Mouse (Mus musculus): ENCODE data around the gene Pard3b.

The Pard3b gene

DNA sequence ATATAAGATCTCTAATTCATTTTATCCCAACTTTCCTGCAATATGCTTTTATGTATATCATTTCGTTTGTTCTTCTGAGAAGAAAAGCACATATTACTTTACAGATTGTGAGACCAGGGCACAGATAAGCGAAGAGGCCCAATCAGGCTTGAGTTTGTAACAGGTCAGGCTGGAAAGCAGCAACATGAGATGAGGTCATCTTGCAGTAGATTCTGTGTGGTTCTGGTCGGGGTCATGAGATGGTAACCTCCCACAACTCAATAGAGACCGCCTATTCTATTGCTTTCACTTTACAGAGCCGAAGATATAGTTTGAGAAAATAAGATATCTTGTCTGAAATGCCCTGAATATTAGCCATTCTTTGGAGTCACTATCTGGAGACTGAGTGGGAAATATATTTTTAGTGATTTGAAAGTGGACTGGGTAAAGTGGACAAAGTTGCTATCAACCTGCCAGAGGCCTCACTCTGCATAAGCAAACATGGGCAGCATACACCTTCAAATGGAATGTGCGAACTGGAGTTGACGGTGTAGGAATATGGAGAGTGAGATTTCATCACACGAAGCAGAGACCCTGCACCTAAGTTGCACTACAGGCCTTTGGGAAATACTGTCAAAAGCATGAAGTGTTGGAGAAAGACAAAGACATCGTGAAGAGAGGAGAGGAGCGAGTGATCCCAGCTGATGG lies 987.3 kb downstream of the Pard3b start:
- no peak for DNase-seq (ENCODE audit: low read depth in 1 of 2, low spot score in 2 of 2)

DNA sequence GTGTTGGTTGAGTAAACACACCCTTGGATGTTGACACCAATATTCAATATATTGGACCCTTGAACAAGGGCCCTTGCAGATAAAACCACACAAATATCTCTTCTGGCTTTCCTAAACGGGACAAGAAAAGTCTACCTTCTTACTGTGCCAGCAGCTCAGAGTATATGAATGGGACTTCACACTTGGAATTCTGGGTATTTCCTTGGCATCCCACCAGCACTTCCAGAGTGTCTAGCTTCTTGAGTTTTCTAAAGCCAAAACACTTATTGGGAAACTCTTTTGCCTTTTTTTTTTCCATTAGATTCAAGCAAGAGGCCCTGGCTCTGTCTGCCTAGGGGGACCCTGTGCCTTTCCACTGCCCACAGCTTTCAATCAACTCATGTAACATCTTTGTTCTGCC lies 991.3 kb downstream of the Pard3b start:
- no peak for DNase-seq (ENCODE audit: low read depth in 1 of 2, low spot score in 2 of 2)

DNA sequence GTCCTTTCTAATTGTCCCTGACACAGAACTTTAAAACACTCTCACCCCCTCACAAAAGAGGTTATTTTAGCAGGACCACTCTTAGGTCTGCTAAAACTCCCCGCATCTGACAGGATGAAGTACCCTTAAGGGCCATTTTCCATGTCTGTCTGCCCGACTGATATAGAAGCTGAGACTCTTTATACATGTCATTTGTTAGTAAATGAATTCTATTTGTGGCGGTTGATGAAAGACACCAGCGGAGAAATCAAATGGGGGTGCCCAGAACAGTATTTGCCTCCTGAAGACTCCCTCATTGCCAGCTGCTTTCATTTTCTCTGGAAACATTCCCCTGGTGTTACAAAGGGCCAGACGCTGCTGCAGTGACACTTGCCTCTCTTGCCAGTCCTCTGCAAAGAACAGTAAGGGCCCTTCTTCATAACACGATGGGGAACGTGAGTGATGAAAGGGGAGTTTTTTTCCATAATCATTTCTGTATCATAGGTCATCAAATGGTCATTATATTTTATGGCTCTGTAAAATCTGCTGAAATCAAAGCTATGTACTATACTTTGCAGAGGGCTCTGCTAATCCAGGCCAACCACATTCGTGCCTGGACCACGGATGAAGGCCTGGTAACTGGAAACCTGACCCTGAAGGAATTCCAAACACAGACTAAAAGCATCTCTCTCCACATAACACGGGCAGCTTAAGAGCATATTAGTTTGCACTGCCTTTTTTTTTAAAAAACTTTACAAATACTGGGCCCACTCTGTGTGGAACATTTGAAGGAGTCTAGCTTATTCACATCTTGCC lies 993.1 kb downstream of the Pard3b start:
- DNase-seq (ENCODE audit: low read depth in 1 of 2, low spot score in 2 of 2) = no peak

DNA sequence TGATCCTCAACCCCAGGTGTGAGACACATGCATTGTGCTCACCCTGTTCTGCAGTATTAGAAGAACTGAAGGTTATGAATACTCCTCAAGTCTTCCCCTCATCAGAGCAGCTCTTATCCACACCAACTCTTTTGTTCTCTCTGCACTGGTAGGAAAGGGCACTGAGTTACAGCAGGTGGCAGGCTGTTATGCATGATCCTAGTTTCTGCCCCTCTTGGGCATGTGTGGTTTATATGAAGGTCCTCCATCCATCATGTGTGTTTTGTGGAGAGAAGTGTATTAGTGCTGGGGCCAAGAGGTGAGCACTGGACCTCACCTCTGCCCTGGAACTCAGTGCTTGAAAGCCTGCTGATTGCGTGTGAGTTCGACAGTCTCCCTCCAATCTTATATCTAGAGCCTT lies 994.3 kb downstream of the Pard3b start:
- DNase-seq (ENCODE audit: low read depth in 1 of 2, low spot score in 2 of 2) = no peak

DNA sequence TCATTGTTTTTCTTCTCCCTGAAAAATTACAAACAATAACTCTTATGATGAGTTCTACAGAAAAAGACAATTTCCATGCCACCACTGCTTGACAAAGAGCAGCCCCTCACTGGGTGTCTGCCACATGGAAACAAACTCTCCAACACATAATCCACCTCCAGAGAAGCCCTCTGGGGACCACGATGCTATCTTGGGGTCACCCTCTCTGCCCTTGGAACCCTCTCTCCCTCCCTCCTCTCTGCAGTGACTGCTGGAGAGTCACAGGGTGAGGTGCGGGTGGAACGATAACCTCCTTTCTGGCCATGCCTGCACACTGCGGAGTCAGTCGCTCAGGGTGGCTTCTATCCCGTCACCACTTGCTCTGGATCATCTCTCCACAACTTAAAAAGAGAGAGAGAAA lies 996.6 kb downstream of the Pard3b start:
- DNase-seq (ENCODE audit: low read depth in 1 of 2, low spot score in 2 of 2) = no peak

DNA sequence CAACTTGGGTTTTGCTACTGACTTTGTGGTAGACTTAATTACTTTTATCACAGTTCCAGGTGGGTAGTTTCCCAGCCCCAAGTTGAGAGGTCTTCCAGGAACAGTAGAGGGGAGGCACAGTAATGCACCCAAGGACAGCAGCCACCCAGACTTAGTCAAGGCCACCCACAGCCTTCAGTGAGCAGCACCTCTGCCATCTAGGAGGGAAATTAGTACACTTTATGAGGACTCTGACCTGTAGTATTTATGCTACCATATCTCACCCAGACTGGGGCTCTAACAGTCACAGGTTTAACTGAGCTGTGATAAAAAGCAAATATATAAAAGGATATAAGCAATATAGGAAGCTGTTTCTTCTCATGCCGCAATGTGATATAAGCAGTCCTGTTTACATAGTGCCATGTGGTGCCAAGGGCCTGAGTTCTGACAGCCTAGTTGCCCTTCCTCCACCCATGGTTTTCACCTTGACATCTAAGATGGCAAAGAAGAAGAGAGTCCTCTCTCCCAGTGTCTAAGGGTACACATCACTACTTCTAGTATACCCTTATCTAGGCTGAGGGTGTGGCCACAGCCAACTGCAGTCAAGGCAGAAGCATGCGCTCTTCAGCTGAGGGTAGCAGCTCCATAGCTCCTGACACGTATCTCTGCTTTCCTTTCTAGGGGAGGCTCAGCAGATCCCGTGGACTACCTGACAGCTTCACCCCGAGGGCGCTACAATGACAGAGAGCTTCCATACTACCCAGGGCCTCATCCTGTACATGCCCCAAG lies 998.5 kb downstream of the Pard3b start:
- DNase-seq (ENCODE audit: low read depth in 1 of 2, low spot score in 2 of 2) = no peak

DNA sequence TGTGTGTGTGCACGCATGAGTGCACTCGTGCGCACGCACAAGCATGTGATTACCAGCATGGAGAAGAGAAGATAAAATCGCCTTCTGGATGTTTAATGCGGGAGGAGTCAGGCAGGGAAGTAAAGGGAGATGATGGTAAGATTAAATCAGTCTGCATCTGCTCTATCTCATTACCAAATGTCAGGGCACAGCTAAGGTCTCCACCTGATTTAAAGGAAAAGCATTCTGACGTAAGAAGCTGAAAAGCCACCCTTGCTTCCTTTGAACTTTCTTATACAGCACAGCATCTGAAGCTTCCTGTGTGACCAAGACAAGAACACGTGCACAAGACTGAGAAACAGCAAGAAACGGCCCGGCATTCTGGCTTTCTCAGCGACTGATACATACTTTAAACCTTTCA lies 1000.4 kb downstream of the Pard3b start:
- no peak for DNase-seq (ENCODE audit: low read depth in 1 of 2, low spot score in 2 of 2)

DNA sequence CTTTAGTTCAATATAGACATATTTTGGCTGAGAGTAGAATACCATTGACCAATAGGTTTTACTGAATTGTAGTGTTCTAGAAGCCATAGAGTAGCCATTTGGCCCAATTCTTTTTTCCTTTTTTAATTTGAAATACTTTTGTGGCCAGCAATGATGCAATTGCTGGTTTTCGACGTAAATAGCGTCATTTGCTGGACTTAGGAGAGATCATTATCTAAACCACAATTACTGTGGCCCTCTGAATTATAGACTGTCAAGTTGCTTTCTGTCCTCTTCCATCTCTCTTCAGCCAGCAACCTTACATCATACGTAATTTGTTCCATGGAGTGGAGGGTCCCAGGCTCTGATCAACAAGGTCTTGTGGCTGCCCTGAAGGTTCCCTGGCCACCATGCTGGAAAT lies 1000.8 kb downstream of the Pard3b start:
- DNase-seq (ENCODE audit: low read depth in 1 of 2, low spot score in 2 of 2) = no peak

DNA sequence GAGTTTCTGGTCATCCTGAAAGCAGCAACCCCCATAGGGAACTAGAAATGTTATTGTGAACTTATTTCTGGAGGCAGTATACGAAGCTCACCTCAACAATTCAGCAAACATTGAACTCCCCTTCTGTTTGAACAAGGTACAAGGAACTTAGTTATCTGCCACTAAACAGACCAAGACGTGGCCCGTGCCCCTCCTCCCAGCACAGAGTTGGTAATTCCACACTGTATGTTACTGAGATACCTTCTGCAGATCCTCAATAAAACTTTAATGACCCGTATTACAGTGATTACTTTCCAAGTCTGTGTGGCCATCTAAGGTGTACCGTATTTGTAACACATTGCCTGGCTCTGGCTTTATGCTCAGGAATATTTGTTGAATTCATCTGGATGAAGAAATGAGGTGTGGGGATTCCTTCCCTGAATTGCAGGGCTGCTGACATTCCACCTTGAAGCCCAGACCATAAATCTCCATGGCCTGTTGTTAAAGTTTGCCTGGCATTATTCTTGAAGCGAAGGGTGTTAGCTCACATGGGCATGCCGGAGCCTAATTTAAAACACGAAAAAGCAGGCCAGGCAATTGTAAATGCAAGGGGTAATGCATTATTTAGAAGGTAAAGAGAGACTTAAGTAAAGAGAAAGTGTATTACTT lies 1006.1 kb downstream of the Pard3b start:
- DNase-seq (ENCODE audit: low read depth in 1 of 2, low spot score in 2 of 2) = no peak

DNA sequence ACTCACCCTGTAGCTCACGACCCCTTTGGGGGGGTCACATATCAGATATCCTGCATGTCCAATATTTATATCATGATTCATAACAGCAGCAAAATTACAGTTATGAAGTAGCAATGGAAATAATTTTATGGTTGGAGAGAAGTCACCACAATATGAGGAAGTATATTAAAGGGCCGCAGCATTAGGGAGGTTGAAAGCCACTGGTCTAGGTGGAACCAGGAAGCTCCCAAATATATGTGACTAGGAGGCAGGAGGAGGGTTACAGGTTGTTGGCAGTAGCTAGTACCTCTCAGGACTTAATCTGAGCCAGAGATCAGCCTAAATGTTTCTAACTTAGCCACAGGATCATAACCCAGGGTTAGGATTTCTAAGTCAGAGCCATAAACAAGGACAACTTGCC lies 1008.2 kb downstream of the Pard3b start:
- DNase-seq (ENCODE audit: low read depth in 1 of 2, low spot score in 2 of 2) = no peak

DNA sequence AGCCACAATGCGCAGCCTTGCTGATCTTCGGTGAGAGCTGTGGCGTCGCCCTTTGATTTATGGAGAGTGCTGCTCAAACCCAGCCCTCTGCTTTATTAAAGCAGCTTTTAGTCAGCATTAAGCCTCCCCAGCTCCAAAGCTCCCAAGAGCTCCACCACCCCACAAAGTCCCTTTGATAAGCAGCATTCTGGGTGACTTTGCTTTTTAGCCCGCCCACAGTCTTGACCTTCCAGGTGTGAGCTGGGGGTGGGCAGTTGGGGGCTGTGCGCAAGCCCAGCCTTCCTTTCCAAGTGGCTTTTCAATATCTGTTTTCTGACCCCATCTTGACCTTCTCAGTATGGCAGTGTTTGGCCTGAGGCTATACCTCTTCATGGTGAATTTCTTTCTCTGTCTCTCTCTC lies 1009.5 kb downstream of the Pard3b start:
- DNase-seq (ENCODE audit: low read depth in 1 of 2, low spot score in 2 of 2) = no peak

DNA sequence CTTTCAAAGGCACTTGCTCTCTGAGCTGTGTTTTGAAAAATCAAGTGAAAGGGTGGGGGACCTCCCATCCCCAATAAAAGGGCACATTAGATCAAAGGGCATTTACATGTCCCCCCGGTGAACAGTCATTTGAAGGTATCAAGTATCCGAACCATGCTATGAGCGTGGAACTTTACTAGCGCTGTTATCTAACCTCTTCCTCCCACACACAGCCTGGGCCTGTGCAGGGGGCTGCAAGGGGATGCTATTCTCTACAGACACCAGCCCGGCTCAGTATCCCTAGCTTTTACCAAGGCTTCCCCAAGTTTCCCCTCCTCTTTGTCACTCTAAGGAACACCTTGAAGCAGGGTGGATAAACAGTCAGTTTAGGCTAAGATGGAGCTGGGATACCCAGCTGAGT lies 1010.0 kb downstream of the Pard3b start:
- no peak for DNase-seq (ENCODE audit: low read depth in 1 of 2, low spot score in 2 of 2)

DNA sequence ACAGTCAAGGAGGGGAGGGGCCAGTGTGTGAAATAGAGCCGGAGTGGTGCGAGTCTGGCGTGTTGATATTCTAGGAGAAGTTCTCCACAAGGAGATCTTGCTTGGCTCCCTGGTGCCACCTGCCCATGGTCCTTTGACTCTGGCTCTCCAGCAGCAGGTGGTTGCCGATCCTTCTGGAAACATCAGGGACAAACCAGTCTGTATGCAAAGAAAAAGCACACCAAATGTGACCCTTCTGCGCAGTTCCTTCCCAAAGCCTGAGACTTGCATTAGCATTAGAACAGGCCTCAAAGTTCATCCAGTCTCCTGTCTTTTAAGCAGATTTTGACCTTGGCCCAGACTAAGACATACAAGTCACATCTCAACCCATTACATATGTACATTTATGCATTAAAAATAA lies 1011.9 kb downstream of the Pard3b start:
- no peak for DNase-seq (ENCODE audit: low read depth in 1 of 2, low spot score in 2 of 2)

DNA sequence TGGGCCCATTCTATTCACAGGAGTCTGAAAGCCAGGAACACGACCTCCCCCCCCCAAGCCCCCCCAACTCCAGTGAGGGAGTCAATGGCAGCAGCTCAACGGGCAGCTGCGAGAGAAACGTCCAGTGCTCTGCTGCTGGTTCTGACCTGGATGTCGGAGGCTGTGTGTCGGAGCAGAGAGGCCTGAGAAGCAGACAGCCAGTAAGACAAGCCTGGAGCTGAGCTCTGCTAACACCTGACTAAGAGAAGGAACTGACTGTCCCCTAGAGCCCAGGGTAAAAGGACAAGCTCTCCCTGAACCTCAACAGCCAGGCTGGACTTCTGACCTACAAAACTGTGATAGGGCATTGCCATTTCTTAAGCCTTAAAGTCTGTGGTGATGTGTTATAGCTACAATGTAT lies 1015.8 kb downstream of the Pard3b start:
- no peak for DNase-seq (ENCODE audit: low read depth in 1 of 2, low spot score in 2 of 2)

DNA sequence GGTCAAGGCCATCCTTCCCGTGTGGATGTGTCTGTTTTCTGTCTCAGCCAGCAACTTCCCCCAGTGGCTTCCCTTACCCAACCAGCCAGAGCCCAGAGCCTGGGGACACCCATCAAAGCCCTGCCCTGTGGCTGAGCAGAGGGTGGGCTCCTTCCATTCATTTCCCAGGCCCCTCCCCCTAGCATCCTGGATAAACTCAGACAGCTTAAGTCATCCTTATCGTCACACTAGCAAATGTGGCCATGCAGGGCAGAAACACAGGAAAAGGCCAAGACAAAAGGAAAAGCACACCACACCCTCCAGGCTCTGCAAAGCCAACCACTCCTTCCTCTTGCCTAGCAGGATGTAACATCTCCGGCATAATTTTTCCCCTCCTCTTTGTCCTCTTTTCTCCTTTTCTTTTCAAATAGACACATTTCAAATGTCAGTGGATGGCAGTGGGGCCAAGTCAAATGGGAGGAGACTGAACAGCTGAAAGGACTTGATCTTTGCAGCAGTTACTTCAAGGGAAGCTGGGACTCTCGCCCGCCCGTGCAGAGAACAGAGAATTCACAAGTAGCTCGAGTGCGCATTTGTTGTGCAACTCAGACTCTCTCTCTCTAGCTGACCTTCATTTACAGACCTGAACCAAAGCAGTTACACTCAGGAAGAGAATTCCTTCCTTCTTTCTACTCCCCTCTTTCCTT lies 1026.5 kb downstream of the Pard3b start:
- no peak for DNase-seq (ENCODE audit: low read depth in 1 of 2, low spot score in 2 of 2)

DNA sequence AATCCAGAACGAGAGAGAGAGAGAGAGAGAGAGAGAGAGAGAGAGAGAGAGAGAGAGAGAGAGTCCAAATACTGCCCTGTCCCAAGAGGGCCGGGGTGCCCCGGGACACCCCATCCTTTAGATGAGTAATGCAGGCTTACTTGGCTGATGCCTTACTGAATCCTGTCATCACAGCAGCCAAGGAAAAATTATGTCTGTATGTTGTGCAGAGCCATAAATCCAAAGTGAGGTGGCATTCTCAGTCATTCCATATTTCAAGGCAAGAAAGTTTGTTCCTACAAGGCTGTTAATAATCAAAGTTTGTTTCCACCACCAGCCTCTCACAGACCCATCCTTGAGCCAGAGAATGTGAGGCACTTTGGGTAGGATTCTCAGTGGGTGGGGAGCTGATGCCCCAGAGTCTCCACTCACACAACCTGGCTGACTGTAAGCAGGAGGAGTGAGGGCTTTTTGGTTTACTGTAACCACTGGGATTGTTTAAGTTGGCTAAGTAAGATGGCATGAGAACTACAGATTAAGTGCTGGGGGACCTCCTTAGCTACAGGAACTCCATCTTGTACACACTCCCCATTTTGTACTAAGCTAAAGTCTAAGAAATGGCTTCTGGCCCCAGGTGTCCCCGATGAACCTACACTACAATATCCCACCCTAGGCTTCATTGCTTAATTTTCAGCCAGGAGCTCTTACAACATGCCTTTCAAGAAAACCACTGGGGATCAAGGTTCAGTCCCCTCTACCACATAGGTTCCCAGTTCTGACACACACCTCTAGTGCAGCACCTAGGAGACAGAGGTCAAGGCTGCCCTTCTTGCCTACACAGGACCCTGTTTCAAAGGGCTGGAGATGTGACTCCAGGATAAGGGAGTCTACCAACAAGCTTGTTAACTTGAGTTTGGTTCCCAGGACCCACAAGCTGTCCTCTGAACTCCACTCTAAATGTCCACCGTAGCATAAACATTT lies 1027.4 kb downstream of the Pard3b start:
- no peak for DNase-seq (ENCODE audit: low read depth in 1 of 2, low spot score in 2 of 2)

DNA sequence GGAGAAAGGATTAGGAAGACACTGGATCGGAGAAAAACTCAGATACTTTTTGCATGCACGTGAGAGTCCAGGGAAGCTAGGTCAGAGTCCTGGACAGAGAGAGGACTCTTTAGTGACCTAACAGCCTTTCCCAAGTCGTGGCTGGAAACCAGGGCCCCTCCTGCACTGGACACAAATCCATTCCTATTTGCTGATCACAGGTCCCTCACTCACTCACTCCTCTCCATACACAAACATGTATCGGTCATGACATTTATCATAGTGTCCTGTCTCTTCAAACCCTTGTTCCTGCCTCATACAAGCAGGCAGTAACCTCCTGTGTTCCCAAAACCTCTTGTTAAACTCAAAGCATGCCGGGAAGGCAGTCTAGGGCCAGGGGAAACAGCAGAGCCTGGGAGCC lies 1028.2 kb downstream of the Pard3b start:
- DNase-seq (ENCODE audit: low read depth in 1 of 2, low spot score in 2 of 2) = no peak

DNA sequence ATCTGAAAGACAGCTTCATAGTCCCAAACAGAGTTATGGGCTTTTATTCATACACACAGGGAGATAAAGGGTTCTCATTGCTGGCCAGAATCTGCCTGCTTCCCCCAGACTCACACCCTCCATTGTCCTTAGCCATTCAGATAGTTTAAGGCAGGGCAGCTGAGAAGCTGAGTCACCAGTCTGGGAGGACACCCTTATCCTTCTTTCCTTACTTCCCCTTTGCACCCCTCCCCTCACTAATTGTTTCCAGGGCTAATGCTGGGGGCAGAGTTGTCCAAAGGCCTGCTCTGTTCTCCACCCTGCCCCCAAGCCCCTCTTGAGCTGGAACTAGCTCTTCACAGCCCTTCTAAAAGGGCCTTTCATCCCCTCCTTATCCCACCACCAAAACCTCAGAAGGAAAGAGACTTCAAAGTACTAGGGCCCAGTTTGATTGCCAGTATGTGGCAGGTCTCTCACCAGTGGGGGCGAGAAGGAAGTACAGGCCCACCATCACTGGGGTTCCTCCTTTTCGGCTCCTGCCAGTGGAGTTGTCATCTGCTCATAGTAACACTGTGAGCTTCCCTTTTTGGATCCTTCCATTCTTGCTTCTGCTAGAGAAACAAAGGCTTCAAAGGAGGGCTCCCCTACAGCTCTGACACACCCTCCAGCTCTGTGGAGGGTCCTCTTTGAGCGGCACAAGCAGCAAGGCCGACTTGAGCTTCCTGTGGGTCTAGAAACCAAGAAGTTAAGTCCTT lies 1040.2 kb downstream of the Pard3b start:
- DNase-seq (ENCODE audit: low read depth in 1 of 2, low spot score in 2 of 2) = peak in 1 of 2 experiments; percentile 10

DNA sequence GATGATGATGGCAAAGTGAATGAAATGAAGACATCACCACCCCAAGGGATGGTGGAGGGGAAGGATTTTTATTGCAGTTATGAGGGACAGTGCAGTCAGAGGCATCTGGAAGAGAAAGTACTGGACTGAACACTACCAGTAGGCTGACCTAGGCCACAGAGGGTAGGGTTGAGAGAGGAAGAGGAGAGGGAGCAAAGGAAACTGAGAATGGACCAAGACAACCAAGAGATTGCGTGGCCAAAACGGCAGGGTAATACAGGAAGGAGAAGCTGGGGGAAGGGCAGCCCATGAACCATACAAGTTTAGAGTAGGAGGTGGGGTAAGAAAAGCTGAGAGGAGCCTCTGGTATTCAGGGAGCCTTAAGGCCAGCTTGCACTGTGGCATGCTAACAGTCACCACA lies 1040.8 kb downstream of the Pard3b start:
- DNase-seq (ENCODE audit: low read depth in 1 of 2, low spot score in 2 of 2) = no peak
